Mouse (Mus musculus) megakaryocyte progenitor cell, adult 5-6 weeks (primary cell): Measurements from ENCODE around the gene Gale. TPM values are rescaled to one million over a fixed set of nuclear protein-coding genes. Genes with fewer than 3 reads are reported as not detected.

Experiments
- ATAC-seq: replicated peaks from 2 replicates; pipeline ENCODE4 v1.8.0; 2016; ENCODE audit warnings: mild to moderate bottlenecking, moderate TSS enrichment, inconsistent platforms; ENCODE audit not compliant: poor library complexity
- total RNA-seq, 2 experiments: library from RNA; stranded (forward) in 1 of 2; stranded (reverse) in 1 of 2; fragments of 157-497, 149-512 nt in 1 of 2; fragments of 200-1000 nt in 1 of 2; gene quantifications; 2 replicates each; pipeline versions ENCODE4 v1.2.3 to v1.2.4; 2015 to 2017

Gale gene
- total RNA-seq, 2 experiments from 2014 or later = 4.7 to 5.2 TPM

DNA sequence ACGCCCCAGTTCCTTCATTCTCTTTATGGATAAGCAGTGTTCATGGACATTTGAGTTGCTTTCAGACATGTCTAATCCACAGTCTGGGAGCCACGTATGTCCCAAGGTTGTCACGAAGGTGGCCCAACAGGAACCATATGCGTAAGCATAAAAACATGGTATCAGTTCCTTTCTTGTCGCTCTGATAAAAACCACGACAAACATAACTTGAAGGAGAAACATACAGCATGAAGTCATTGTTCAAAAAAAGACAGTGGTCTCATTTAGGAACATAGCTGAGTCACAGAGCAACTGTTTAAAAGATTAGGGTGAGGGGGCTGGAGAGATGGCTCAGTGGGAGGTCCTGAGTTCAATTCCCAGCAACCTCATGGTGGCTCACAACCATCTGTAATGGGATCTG, 21.3 kb upstream of the Gale start:
- no peak for ATAC-seq

GRCm38 (mm10) chr4:135943389-135943788, 20.1 kb upstream of the Gale start:
- no peak for ATAC-seq

DNA sequence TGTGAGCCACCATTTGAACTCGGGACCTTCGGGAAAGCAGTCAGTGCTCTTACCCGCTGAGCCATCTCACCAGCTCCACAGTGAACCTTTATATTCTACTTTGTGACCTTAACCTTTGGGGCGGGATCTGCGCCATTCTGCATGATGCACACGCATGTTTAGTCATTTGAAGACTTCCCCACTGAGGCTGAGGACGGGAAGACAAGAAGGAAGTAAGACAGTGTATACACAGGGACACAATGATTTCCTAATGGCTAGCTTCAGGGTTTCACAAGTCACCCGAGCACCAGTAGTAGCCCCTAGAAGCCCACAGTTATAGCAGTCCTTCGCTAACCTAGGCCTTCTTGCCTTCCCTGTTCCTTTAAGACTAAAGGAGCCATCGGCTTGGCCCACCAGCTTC, 17.8 kb upstream of the Gale start:
- ATAC-seq = peak; percentile 63

GRCm38 (mm10) chr4:135946278-135946658, 17.3 kb upstream of the Gale start, which contains the start of gene Hmgcl:
TSS of gene Hmgcl (plus strand) at chr4:135946448.
- ATAC-seq = peak; percentile 95

GRCm38 (mm10) chr4:135946659-135947301, 16.7 kb upstream of the Gale start:
- no peak for ATAC-seq

- no peak for ATAC-seq
Observed at GRCm38 (mm10) chr4:135948142-135948541, 15.4 kb upstream of the Gale start.

DNA sequence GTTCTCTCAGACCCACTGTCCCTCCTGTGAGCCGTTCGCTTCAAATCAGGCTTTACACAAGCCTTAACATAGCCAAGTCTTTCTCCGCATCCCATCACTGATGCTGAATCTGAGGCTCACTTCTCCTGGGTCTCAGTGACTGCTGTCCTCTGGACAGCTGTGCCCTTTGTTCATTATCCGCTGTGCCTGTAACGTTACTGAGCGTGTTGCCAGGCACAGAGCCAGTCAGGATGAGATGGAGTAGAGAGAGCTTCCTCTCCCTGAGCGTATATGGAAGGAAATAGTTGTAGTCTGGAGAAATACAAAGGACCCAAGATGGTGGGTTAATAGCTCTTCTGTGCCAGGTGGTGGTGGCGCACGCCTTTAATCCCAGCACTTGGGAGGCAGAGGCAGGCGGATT, 14.1 kb upstream of the Gale start:
- no peak for ATAC-seq

GRCm38 (mm10) chr4:135949911-135950310, 13.6 kb upstream of the Gale start:
- no peak for ATAC-seq

DNA sequence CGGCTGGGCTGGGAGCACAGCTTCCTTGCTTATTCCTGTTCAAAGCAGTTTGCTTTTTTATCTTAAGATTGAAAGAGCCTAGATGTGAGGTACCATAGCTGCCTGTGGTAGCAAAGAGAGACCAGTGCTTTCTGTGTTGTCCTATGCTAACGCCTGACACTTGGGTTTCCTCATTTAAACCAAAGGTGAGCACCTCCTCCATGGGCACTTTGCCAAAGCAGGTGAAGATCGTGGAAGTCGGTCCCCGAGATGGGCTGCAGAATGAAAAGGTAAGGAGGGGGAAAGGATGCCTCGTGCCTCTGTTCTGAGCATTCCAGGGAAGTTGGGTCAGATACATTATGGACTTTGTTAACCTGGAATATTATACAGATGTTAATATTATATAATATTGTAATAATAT, 13.2 kb upstream of the Gale start:
- no peak for ATAC-seq

GRCm38 (mm10) chr4:135951505-135951904, 12.0 kb upstream of the Gale start:
- ATAC-seq = no peak

DNA sequence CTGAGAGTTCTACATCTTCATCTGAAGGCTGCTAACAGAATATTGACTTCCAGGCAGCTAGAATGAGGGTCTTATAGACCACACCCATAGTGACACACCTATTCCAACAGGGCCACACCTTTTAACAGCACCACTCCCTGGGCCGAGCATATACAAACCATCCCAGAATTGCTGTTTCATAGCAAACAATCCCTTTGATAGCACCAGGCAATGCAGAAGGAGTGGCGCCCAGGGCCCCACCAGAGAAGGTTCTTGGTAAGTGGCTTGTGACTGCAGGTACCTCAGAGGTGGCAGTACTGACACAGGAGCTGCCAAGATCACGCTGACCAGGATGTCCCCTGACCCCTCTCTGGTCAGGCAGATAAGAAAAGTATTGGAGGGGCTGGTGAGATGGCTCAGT, 10.3 kb upstream of the Gale start:
- ATAC-seq = no peak

GRCm38 (mm10) chr4:135954241-135954640, 9.3 kb upstream of the Gale start:
- ATAC-seq = peak; percentile 95

- no peak for ATAC-seq
Observed at GRCm38 (mm10) chr4:135955886-135956285, 7.6 kb upstream of the Gale start.

- ATAC-seq = no peak
Observed at GRCm38 (mm10) chr4:135958354-135958753, 5.2 kb upstream of the Gale start.

DNA sequence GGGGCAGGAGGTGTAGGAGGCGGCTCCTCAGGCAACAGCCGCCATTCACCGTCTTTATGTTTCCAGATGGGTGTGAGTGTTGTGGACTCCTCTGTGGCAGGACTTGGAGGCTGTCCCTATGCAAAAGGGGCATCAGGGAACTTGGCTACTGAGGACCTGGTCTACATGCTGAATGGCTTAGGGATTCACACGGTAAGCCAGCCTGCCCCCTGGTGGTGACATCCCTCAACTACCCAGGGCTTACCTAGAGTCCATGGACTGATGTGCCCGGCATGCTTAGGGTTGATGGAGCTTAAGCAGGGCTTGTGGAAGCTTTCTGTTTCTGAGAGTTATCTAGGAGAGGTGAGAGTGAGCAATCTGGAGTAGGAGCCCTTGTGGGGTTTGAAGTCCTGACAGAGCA, 2.8 kb upstream of the Gale start:
- ATAC-seq = peak; percentile 59

DNA sequence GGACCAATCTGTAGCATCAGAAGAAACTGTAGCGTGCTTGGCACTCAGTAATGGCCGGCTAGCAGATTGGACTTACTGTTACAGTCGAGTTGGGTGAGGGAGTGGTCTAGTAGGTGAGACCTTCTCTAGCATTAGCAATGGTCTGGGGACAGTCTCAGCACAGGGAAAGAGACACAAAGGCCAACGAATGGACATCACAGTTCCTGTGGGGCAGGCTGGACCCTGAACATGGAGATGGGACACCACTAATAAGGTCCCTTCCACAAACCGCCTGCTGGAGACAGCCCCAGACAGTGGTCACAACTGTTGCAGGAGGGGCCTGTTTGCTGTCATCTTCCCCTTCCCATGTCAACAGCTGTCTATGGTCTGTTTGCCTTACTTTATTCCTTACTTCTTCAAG, 1.8 kb upstream of the Gale start:
- no peak for ATAC-seq

- ATAC-seq = no peak
Observed at GRCm38 (mm10) chr4:135962198-135962597, 1.3 kb upstream of the Gale start.

GRCm38 (mm10) chr4:135962946-135963345, 581 bp upstream of the Gale start:
- no peak for ATAC-seq

GRCm38 (mm10) chr4:135964426-135964825, 899 bp downstream of the Gale start:
- ATAC-seq = peak; percentile 53

- ATAC-seq = no peak
Observed at GRCm38 (mm10) chr4:135965113-135965512, 1.6 kb downstream of the Gale start.

DNA sequence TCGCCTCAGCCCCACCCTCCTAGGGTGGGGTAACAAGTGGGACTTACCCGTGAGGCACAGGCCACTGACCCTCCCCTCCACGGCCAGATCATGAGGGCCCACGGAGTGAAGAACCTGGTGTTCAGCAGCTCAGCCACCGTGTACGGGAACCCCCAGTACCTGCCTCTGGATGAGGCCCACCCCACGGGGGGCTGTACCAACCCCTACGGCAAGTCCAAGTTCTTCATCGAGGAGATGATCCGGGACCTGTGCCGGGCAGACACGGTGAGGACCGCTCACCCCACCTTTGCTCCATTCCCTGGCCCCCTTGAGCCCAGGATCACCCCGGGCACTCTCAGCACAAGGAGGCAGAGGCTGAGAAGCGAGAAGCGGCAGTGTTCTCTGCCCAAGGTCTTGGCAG, 2.8 kb downstream of the Gale start:
- no peak for ATAC-seq

DNA sequence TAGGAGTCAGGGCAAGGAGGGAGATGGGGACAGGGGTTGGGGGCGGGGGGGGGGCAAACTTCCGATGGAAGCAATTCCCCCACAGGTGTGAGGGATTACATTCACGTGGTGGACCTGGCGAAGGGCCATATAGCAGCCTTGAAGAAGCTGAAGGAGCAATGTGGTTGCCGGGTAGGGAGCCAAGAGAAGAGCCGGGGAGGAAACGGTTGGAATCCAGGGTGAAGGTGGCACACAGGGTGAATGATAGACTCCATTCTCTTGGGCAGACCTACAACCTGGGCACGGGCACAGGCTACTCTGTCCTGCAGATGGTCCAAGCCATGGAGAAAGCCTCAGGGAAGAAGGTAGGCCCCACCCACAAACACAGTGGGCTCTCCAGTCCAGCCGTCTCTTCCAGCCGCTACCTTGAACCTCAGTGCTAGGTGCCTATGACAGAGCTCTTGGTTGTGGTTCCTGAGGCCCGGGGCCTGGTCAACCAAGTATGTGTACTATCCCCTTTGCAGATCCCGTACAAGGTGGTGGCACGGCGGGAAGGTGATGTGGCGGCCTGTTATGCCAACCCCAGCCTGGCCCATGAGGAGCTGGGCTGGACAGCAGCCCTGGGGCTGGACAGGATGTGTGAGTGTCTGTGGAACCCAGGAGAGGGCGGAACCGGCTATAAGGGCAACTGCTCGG, 3.7 kb downstream of the Gale start:
- no peak for ATAC-seq
